Mouse (Mus musculus) retina, adult 2 months (tissue): ENCODE measurements around the gene Pck2.

ENCODE experiments used
- DNase-seq: peaks from one replicate; pipeline ENCODE4 v3.0.0-alpha.2; 2012; ENCODE audit warnings: low read depth, low spot score

Gene Pck2

DNA sequence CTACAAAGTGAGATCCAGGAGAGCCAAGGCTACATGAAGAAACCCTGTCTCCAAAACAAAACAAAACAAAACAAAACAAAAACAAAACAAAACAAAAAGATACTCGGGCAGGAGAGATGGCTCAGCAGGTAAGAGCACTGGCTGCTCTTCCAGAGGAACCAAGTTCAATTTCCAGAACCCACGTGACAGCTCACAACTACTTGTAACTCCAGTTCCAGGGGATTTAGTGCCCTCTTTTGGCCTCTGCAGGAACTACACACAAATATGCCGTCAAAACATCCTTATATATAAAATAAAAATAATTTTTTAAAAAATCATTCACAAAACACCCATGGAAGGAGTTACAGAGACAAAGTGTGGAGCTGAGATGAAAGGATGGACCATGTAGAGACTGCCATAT lies 12.1 kb upstream of the Pck2 start:
- DNase-seq: no peak

DNA sequence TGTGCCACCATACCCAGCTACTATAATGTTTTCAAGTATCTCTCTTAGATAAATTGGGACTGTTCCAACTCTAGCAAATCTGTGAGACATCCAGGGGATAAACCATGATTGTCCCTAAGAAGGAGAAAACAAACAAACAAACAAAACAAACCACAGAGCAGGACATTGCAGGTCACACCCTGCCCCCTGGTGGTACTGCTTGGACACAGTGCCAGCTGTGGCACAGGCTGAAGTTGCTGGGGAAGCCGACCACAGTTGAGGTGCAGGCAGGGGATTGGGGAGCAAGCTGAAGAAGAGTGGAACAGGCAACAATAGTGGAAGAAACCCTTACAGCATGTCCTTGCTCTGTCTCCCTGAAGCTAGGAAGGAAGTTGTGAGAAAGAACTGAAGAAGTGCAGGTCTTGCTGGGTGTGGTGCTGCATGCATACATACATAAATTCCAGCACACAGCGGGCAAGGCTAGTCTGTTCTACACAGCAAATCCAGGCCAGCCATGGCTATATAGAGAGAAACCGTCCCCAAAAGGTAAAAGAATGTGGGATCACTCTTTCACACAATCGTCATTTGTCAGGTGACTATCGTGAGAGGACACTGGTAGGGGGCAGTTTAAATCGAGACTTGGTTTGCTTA lies 3.8 kb upstream of the Pck2 start:
- DNase-seq: no peak

DNA sequence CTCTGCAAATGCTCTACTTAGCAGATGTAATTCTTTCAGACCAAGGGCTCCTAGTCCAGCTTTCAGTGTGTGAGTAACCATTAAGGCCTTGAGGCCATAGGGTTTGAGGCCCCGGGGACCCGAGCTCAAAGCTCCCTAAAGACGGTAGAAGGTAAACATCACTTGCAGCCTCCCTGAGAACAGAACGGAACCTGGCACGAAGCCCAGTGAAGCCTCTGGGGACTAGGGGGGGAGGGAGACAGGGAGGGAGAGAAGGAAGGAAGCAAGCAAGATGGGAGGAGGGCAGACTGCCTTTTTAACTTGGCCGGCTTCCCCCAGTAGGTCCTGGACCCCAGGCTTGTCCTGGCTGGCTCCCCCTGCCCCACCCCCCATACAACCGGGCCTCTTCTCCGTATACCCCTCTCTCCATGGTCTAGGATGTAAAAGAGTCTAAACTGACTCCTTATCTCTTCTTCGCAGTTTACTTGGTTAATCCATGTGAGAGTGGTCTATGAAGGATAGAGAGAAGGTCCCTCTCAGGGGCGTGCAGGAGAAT lies 788 bp downstream of the Pck2 start:
- no peak for DNase-seq

DNA sequence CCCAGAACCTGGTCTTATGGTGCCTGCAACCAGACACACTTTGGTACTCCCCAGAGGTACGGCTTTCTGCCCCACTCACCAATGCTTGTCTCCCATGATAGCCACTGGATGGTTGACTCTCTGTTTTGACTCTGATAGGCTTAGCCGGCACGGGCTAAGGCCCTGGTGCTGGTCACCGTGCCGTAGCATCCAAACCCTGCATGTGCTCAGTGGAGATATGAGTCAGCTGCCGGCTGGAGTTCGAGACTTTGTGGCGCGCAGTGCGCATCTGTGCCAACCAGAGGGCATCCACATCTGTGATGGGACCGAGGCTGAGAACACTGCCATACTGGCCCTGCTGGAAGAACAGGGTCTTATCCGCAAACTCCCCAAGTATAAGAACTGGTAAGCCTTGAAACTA lies 2.2 kb downstream of the Pck2 start:
- DNase-seq: no peak

DNA sequence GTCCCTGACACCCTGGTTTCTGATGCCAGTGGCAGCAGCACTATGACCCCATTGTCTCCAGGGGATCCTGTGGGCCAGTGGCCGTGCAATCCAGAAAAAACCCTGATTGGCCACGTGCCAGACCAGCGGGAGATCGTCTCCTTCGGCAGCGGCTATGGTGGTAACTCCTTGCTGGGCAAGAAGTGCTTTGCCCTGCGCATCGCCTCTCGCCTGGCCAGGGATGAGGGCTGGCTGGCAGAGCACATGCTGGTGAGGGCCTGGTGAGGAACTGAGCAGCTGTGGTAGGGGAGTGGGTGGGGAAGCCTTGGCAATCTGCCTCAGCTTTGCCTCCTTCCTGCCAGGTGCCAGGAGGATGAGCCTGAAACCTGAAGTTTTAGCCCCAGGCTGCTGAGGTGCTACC lies 4.3 kb downstream of the Pck2 start:
- no peak for DNase-seq

DNA sequence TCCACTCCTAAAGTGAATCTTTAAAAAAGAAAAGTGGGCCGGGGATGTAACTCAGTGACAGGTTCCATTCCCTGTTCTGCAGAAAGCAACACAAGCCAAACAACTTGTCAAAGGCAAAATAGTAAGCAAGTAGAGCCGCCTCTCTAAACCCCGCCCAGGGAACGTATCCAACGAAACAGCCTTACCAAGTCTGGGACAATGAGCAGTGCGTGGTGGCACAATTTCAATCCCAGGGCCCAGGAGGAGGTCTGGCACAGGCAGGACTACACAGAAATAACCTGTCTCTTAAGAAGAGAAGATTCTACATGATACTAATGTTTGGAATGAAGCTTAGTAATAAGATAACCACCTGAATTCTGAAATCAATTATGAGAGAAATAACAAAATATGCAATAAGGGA lies 10.1 kb downstream of the Pck2 start:
- no peak for DNase-seq

DNA sequence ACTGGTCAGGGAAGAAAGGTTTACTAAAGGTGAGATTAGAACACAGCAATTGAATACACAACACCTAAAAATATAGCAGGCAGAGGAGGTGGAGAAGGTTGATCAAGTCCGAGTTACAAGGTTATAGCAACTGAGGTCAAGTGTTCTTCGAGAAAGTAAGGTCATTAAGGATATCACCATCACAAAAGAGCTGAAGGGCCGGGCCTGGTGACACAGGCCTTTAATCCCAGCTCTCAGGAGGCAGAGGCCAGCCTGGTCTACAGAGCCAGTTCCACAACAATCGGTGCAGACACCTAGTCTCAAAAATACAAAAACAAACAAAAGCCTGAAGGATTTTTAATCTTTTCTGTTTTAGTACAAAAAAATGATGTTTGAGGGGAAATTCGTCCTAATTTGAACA lies 11.3 kb downstream of the Pck2 start:
- DNase-seq: no peak

DNA sequence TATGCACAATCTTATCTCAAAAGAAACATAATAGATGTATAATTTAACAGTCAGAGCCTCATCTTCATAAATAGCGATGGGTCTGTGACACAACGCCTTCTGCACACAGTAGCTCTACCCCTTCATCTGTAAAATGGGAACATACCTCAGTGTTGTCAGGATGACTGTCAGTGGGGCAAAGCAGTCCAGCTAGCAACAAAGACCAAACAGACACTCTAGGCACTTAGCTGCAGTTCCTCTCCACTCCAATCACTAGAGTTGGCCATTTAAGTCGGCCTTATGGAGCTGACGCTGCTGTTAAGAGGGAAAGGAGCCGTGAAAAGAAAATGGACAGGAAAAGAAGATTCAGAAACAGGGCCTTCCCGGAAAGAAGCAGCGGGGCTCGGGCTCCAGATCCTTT lies 11.7 kb downstream of the Pck2 start:
- no peak for DNase-seq

DNA sequence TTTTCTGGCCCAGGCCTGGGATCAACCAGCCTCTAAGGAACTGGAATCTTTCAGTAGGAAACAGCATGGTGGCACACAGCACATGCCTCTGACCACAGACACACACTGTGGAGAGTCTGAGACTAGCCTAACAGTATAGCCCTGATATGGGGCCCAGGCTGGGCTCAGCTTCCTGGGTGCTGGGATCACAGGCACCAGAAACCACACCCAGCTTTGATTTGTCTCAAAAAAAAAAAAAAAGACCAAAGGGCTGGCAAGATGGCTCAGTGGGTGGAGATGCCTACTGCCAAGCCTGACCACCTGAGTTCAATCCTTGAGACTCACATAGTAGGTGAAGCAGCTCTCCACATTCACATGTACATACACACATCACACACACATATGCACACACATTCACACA lies 14.6 kb downstream of the Pck2 start:
- no peak for DNase-seq

DNA sequence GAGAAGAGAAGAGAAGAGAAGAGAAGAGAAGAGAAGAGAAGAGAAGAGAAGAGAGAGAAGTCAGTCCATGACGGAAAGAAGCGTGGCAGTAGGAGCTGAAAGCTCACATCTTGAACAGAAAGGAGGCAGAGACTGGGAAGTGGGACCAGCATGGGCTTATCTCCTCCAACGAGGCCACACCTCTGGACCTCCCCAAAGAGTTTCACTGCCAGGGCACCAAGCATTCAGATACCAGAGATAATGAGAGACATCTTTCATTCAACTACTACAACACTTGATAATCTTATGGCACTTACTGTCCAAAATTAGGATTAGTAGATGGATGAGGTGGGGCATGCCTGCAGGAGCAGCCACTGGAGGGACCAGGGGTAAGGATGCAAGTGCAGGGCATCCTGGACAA lies 15.7 kb downstream of the Pck2 start:
- no peak for DNase-seq

DNA sequence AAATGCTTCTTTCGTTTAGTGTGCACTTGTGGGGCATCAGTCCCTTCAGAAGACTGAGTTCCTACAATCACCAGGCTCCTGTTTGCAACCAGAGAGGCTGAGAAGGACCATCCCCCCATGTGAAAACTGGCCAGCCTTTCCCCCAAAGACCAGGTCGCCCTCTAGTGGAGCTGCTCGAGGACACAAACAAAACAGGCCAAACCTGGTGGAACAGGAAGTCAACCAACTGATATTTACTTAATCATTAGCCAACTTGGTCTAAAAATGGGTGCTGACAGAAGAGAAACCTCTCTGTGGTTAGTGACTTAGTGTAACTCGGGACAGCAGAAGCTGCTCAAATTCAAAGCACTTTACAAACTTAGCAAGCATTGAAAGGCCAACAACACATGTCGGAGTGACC lies 16.9 kb downstream of the Pck2 start:
- DNase-seq: no peak

DNA sequence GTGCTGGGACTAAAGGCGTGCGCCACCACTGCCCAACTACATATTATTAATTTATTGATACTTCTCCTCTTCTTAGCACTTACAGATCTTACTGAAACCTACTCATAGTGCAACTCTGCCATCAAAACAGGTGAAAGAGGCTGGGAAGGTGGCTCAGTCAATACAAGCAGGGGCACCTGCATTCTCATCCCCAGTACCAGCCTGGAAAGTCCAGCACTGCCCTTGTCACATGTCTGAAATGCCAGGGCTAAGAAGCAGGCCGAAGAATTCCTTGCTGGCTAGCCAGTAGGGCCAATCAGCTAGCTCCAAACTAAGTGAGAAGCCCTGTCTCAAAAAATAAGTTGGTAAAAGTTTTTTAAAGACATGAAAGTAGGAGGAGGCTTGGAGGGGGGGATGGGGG lies 17.5 kb downstream of the Pck2 start:
- DNase-seq: no peak

DNA sequence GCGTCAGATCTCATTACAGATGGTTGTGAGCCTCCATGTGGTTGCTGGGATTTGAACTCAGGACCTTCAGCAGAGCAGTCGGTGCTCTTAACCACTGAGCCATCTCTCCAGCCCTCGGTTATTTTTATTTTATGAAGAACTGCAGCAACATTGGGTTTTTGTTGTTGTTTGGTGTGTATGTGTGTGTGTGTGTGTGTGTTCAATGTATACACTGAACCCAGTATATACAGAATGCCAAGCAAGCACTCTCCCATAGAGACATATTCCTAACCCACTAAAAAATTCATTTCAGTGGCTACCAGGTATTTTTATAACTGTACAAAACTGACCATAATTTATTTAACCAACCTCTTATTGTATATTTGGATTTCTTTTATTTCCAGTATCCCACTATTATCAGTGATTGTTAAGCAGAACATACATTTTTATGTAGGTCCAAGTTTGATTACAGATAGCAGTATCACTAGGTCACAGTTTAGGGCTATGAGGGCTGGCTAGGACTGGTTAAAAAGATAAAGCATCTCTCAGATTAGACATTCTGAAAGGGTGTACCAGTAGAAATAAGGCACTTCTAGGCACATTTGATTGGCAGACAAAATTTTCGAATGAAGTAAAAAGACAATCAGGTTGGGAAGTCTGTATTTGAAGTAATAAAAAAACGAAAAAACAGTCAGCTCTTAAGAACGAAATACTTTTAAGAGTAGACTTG lies 18.8 kb downstream of the Pck2 start:
- DNase-seq: no peak

DNA sequence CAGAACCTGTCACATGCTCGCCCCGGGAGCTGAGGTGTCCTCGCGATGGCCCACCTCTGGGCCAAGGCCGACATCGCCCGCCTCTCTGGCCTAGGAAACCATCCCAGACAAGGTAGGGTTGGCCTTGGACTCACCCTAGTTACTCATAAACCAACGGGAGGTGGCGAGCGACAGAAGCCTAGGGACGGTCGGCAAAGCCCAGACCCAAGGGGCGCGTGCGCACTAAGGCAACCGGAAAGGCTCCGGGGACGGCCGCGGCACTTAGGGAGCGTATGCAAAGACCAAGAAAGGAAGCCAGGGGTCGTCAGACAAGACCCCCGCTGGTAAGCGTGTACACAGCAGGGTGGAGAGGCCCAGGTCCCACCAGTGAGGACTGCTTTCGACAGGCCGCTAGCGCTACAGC lies 19.7 kb downstream of the Pck2 start, which contains the start of gene Dcaf11:
Dcaf11 (plus strand) TSS at position 208 of the 403 bp plus-strand sequence.
- peak; percentile 81 for DNase-seq

DNA sequence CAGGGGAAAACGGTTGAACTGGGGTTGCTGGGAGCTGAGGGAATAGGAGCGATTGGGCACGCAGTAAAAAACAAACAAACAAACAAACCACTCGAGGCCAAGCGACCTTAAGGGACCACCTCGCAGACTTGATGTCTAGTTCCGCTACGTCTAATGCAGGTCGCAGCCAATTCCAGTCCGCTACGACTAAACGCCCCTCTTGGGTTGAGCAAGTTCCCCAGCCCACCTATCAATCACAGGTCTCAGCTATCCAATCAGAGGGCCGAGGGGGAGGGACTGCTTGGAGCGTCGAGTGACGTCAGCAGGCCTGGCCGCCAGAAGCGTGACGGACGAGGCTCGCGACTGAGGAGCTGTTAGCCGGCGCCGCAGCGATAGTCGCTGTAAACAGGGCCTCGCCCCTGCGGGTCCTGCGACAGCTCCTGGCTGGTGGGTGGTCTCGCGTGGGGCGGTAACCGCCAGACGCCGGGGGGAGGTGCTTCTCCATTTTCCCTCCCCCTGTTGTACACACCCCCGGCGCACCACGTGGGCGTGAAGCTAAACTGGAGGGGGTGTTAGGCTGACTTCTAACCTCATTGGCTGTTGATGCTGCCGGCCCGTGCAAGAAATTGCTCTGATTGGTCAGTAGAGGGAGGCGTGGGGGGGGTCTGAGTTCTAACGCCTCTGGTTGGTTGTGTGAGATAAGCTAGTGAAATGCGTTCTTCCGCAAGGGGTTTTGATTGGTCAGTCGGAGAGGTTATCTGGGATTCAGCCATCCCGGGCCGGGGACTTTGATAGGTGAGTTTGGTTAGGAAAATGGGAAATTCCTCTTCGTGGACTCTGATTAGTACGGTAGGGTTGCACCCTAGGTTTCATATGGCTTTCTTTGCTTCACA lies 20.4 kb downstream of the Pck2 start, which contains the start of gene A730061H03Rik:
A730061H03Rik (minus strand) TSS at position 205 of the 872 bp plus-strand sequence.
- peak; percentile 97 for DNase-seq

DNA sequence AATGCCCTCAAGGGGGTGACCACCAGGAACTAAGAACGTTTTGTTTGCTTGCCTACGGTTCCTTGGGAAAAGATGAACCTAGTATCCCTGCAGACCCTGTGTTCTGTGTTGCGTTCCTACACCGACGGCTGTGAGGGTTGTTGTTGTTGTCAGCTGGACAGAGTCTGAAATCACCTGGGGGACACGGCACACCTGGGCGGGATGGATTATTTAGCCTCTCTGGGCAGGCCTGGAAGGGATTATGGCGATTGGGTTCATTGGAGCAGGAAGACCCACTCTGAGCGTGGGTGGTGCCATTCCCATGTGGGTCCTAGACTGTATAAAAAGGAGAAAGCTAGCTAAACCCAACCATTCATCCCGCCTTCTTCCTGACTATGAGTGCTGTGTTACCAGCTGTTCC lies 21.8 kb downstream of the Pck2 start:
- no peak for DNase-seq

DNA sequence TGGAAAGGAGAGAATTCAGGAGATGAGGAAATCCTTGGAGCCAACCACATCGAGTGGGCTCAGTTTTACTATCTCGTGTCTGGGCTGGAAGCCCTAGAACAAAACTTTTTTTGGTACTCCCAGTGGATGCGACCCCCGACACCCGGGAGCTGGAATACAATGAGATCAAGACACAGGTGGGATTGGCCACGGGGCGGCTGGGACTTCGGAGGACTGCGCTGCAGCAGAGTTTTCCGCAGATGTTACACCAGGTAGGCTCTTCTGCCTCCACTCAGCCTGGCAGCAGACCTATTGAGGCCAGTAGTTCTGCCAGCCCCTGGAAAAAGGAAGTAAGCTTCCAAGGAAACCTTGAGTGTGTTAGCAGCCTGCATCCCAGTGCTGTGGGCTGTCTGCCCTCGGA lies 23.2 kb downstream of the Pck2 start:
- no peak for DNase-seq

DNA sequence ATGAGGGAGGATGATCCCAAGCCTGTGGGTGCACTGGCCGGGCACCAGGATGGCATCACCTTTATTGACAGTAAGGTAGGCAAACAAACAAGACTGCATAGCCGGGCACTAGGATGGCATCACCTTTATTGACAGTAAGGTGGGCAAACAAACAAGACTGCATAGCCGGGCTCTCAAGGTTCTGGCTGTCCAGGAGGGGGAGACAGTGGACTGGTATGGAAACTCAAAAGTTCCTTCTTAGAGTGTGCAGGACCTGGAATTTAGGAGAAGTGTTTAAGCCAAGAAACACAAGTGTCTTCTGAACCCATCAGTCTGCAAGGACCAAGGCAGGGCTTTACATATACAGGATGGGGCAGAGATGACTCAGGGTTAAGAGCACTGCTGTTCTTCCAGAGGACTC lies 25.7 kb downstream of the Pck2 start:
- DNase-seq: no peak

DNA sequence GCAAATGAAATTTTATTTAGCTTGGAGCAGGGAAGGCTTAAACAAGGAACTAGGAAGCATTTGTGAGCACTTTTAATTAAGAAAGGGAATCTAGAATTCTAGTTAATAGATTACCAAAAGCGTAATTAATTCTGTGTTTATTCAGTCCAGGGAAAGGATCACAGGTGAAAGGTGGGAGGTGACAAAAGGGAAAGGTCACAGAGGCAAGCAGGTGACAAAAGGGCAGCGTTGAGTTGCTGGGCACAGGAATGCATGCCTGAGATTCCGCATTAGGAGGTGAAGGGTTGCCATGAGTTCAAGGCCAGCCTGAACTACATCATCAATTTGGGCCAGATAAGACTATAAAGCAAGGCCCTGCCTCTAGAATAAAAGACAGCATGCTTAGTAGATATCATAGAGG lies 27.4 kb downstream of the Pck2 start:
- DNase-seq: no peak

DNA sequence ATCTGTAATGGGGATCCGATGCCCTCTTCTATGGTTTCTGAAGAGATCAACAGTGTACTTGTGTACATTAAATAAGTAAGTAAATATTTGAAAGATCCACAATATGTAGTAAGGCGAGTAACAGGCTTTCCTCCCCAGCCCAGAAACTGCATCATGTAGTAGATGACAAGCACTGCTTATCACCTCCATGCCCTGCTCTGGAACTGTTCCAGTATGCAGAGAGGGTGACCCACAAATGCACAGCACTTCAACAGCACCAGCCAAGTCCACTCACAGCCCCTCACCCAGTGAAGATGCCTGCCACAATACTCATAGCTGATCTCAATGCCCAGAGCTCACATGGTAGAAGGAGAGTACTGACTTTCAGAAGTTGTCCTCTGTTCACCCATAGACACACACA lies 30.5 kb downstream of the Pck2 start:
- DNase-seq: no peak

DNA sequence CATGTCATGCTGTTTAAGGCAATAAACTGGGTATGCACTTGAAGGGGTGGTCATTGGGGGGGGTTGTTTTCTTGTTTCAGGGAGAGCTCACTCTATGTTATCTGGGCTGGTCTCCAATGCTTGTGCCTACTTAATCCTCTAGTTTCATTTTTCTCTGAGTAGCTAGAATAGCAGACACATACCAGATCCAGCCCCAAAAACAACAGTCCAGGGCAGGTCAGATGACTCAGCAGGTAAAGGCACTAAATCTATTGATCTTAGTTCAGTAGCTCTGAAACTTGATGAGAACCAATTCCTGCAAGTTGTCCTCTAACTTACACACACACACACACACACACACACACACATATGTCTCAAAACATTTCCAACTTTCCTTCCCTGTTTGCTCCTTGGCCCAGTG lies 31.7 kb downstream of the Pck2 start:
- no peak for DNase-seq

DNA sequence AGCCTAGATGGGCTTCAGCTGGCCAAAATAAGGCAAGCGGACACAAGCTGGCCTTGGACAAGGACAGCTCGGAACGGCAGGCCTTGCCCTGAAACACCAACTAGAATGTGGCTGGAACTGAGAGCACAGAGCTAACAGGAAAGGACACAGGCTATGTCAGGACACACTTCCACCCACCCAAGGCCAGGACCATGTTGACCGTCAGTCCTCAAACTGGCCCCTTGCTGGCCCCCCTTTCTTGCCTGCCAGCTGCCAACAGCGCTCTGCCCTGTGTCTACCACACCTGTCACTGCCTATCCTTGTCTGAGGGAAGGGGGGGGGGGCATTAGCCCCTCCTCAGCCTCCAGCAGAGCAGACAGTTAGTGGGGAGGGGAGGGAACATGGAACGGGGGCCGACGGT lies 35.2 kb downstream of the Pck2 start, which contains the start of gene Fitm1:
Fitm1 (plus strand) TSS at position 316 of the 400 bp plus-strand sequence.
- DNase-seq: no peak
